Mouse (Mus musculus) heart, embryonic 11.5 days (tissue): ENCODE data around the gene Manba. TPM values are rescaled to one million over a fixed set of nuclear protein-coding genes. Genes with fewer than 3 reads are reported as not detected.

ENCODE experiments used
- ATAC-seq: fragments of 200-750 bp; cut with Nextera tagmentation; replicated peaks from 2 replicates; pipeline ENCODE4 v1.8.0; 2017; ENCODE audit warnings: moderate library complexity; ENCODE audit not compliant: insufficient number of reproducible peaks, low FRiP score, low TSS enrichment
- H3K27ac ChIP-seq: fragments of 300-500 bp; sonication (generic); 2 replicates; pipeline ENCODE4 v1.5.1; 2014; ENCODE audit warnings: mild to moderate bottlenecking, low read depth, low read length
- H3K27me3 ChIP-seq: fragments of 300-500 bp; sonication (generic); 2 replicates; pipeline ENCODE4 v1.6.1; 2014; ENCODE audit warnings: mild to moderate bottlenecking, low read length, mixed read lengths; ENCODE audit not compliant: control insufficient read depth, insufficient read depth
- H3K36me3 ChIP-seq: fragments of 300-500 bp; sonication (generic); 2 replicates; pipeline ENCODE4 v1.6.1; 2014; ENCODE audit warnings: mild to moderate bottlenecking, low read length, moderate library complexity, mixed read lengths; ENCODE audit not compliant: control insufficient read depth, insufficient read depth
- H3K4me1 ChIP-seq: fragments of 300-500 bp; sonication (generic); 2 replicates; pipeline ENCODE4 v1.6.1; 2014; ENCODE audit warnings: low read length; ENCODE audit not compliant: control insufficient read depth, insufficient read depth
- H3K4me2 ChIP-seq: fragments of 300-500 bp; sonication (generic); 2 replicates; pipeline ENCODE4 v1.6.1; 2014; ENCODE audit warnings: mild to moderate bottlenecking, moderate library complexity
- H3K4me3 ChIP-seq: fragments of 300-500 bp; sonication (generic); 2 replicates; pipeline ENCODE4 v1.5.1; 2014; ENCODE audit warnings: low read depth, low read length
- H3K9ac ChIP-seq: fragments of 300-500 bp; sonication (generic); 2 replicates; pipeline ENCODE4 v1.6.1; 2014; ENCODE audit warnings: mild to moderate bottlenecking, low read depth, low read length, moderate library complexity
- H3K9me3 ChIP-seq: fragments of 300-500 bp; sonication (generic); replicated peaks from 2 replicates; pipeline ENCODE4 v1.6.1; 2016; ENCODE audit warnings: low read length; ENCODE audit not compliant: control insufficient read depth
- WGBS: fragments of 180-500 bp; shearing (Covaris S2); extraction: QIAGEN DNeasy Blood & Tissue Kit; methylation state at CpG from one replicate; pipeline ENCODE4 v1.1.7; 2014; ENCODE audit not compliant: insufficient replicate concordance; 5-methylcytosine and 5-hydroxymethylcytosine counted together
- polyA plus RNA-seq: library from polyadenylated mRNA; unstranded; fragments of >200 nt; fragmentation: Nextera tagmentation; extraction: Ambion mirVana; gene quantifications from 2 replicates; pipeline ENCODE4 v1.2.1, GENCODE M21; 2014

Gene Manba
- polyA plus RNA-seq, 1 experiment from 2014 or later, result 29.7 TPM

DNA sequence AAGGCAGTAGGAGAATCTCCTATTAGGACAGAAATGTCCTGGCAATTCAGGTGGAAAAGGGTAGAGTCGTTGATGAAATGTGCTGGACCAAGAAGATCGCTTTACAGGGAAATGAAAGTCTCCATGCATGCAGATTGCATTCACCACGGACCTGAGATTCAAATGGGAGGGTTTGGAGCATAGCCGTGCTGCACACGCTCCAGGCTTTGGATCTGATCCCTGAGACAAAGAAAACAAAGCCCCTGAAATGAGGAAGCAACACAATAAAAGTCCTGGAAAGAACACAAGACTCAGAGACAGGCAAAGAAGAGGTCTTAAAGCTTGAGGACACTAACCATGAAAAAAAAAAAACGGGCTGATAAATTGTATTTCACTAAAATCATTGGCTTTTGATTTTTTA is 69.8 kb downstream of the Manba start:
- H3K4me3 ChIP-seq, result no peak overlapping the region
- H3K27me3 ChIP-seq, result no peaks in the 10 kb centered on the region
- ATAC-seq, result no peak
- H3K4me1 ChIP-seq, result no peaks in the 10 kb centered on the region
- WGBS, result 76% methylated on average over 6 of the region's 6 CpGs
- no peak overlapping the region for H3K4me2 ChIP-seq
- no peak overlapping the region for H3K9ac ChIP-seq
- H3K36me3 ChIP-seq, result no peaks in the 10 kb centered on the region
- no peak overlapping the region for H3K27ac ChIP-seq
- H3K9me3 ChIP-seq, result 0 out of 2 replicates have a peak, but pooled peaks cover 2% of the 10 kb centered on the region

DNA sequence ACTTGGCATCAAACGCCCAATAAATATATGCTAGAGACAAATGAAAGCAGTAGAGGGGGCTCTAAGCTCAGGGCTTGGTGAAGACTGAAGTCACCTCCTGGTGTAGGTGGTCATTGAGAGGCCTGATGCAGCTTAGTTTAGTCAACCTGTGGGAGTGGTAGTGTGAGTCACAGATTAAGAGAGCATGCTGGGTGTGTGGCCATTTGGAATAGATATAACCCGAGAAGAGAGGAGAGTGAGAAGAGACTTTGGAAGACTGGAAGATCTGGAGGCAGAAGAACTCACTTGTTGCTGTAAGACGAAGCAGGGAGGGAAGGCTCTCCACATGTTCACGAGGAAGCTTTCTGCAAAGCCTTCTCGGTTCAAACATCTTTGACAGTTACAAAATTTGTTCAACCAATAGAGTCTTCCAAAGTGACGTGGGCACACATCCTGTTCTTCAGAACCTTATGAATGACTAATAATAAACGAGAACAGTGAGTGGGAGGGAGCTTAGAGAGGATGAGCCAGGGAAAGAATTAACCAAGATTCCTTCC is 70.7 kb downstream of the Manba start:
- WGBS, result 63% methylated on average over 7 of the region's 7 CpGs
- H3K36me3 ChIP-seq, result no peaks in the 10 kb centered on the region

DNA sequence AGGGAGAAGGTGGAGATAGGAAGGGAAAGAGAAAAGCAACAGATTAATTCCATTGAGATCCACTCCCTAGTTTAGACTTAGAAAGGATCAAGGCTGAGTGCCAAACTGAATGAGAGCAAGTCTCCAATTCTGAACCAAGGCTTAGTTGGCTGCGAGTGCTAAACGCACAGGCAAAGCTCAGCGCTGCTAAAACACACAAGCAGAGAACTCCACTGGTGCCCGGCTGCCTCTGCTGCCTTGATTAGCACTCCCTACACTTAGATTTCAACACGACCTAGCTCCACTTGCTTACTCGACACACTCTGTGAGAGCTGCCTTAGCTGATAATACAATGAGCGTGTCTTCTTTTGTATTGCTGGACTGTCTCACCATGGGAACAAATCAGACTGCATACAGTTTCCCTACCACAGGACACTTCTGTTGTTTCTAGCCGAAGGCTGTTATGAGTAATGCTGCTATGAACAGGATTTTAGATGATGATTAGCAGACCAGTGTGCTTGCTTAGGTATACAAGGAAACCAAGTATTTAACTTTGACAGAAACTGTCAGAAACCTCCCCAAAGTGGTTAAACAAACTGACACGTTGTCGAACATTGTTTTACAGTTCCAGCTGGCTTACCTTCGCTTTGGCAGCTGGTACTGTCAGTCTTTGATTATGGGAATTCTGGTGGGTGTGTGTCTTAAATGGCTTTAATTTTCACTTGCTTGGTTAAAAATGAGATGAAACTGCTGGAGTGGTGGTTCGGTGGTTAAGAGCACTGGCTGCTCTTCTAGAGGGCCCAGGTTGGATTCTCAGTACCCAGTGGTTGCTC is 71.6 kb downstream of the Manba start:
- ATAC-seq, result no peak
- H3K9me3 ChIP-seq, result 0 out of 2 replicates have a peak, but pooled peaks cover 2% of the 10 kb centered on the region
- H3K36me3 ChIP-seq, result no peaks in the 10 kb centered on the region
- no peaks in the 10 kb centered on the region for H3K4me1 ChIP-seq
- no peaks in the 10 kb centered on the region for H3K27me3 ChIP-seq
- H3K27ac ChIP-seq, result no peak overlapping the region
- no peak overlapping the region for H3K4me3 ChIP-seq
- H3K4me2 ChIP-seq, result no peak overlapping the region
- no peak overlapping the region for H3K9ac ChIP-seq
- WGBS, result 76% methylated on average over 12 of the region's 12 CpGs

More for the DNA sequence above, 70.7 kb downstream of the Manba start:
- H3K27ac ChIP-seq, result no peak overlapping the region
- no peak overlapping the region for H3K9ac ChIP-seq
- 0 out of 2 replicates have a peak, but pooled peaks cover 2% of the 10 kb centered on the region for H3K9me3 ChIP-seq
- no peaks in the 10 kb centered on the region for H3K27me3 ChIP-seq
- ATAC-seq, result no peak
- H3K4me3 ChIP-seq, result no peak overlapping the region
- H3K4me1 ChIP-seq, result no peaks in the 10 kb centered on the region
- H3K4me2 ChIP-seq, result no peak overlapping the region

DNA sequence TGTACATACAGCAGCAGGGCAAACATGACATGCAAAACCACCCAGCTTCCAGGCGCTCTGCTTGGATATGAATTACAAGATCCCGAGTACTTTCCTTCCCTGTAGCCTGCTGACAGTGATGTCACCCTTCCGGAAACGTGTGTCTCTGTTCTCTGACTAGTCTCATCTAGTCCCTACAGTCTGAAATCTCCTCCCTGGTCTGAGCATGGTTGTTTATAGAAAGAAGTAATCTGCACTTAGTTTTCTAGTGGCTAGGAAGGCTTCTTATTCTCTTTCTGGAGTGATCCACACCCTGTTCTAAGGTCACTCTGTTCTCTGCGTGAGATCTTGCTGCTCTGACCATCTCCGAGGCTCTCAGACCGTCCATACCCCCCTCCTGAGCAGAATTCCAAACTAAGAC is 76.6 kb downstream of the Manba start:
- Histone ChIP-seq H3K4me2 (no peak overlapping the region), H3K27me3 (no peaks in the 10 kb centered on the region), H3K27ac (no peak overlapping the region), H3K4me1 (0 out of 2 replicates have a peak, but pooled peaks cover 3% of the 10 kb centered on the region), H3K36me3 (no peaks in the 10 kb centered on the region), H3K4me3 (no peak overlapping the region), H3K9me3 (no peaks in the 10 kb centered on the region), H3K9ac (no peak overlapping the region)
- 73% methylated on average over 7 of the region's 7 CpGs for WGBS
- no peak for ATAC-seq

DNA sequence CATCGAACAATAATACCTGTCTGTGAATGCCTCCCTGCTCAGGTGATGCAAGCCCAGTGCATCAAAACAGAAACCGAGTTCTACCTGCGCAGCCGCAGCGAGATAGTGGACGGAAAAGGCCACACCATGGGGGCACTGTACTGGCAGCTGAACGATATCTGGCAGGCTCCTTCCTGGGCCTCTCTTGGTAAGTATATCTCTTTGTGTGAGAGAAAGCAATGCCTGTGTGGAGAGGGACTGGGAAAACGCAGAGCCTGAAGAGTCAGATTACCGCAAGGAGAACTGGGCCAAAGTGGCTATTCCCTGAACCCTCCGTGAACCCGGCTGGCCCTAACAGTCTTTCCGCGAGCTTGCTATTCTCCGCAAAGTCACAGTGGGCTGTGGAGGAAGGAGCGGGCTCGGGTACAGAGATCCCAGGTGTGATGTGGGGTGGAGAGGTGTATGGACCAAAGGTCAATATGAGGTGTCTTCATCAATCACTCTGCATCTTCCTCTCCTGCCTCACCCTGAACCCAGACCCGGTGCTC is 77.8 kb downstream of the Manba start:
- no peaks in the 10 kb centered on the region for H3K36me3 ChIP-seq
- 68% methylated on average over 17 of the region's 17 CpGs for WGBS
- no peaks in the 10 kb centered on the region for H3K27me3 ChIP-seq
- H3K4me3 ChIP-seq, result no peak overlapping the region
- 0 out of 2 replicates have a peak overlapping the region, but pooled peaks have one; percentile 24 for H3K4me2 ChIP-seq
- no peak for ATAC-seq
- no peaks in the 10 kb centered on the region for H3K9me3 ChIP-seq
- H3K9ac ChIP-seq, result no peak overlapping the region
- peaks cover 7% of the 10 kb centered on the region; the same call in 1 of the 2 replicates for H3K4me1 ChIP-seq
- no peak overlapping the region for H3K27ac ChIP-seq

DNA sequence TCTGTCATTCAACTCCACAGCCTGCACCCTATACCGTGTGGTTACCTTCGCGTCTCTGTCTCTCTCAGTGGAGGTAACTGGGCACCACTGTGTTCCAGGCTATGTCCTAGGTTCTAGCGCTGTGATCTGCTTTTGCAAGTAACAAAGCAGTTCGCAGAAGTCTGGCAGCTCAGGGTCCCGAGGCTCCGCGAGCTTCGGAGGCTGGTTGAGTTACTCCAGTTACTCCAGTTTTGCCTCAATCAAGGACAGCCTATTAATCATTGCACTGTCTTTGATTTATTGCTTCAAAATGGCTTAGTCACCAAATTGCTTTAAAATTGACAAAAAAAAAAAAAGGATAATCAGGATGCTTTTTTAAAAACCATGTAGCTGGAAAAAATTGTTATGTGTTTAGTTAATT is 79.3 kb downstream of the Manba start:
- Histone ChIP-seq H3K9me3 (no peaks in the 10 kb centered on the region), H3K4me2 (no peak overlapping the region), H3K27me3 (no peaks in the 10 kb centered on the region), H3K4me3 (no peak overlapping the region), H3K36me3 (no peaks in the 10 kb centered on the region), H3K27ac (no peak overlapping the region), H3K4me1 (peaks cover 11% of the 10 kb centered on the region), H3K9ac (no peak overlapping the region)
- WGBS, result 81% methylated on average over 9 of the region's 9 CpGs
- ATAC-seq, result no peak

DNA sequence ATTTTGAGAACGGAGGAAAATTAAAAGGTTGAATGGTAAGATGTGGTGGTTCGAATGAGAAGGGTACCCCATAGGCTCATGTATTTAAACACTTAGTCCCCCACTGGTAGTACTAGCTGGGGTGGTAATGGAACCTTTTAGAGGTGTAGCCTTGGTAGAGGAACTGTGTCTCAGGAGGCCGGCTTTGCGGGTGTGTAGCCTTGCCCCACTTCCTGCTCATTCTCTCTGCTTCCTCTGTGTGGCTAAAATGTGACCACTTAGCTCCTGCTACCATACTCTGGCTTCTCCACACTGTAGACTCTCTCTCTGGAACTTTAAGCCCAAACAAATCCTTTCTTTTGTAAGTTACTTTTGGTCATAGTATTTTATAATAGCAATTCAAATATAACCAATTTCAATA is 79.9 kb downstream of the Manba start:
- H3K4me1 ChIP-seq, result peaks cover 11% of the 10 kb centered on the region

DNA sequence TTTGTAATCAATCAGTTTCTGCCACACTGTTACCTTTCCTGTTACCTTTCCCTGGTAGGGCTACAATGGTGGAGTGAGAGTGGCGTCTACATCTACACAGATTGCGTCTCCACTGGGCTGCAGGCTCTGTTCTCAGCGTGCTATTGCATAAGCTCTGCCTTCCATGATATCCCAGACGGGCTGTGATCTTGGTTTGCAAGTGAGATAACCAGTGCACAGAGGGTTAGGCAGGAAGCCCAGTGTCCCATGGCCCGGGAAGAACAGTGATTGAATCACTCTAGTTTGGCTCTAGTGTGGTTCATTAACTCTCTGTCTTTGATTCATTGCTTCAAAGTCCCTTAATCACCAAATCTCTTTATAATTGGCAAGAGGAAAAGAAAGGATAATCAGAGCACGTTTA is 82.5 kb downstream of the Manba start:
- Histone ChIP-seq H3K9me3 (no peaks in the 10 kb centered on the region), H3K36me3 (no peaks in the 10 kb centered on the region; the same call in 1 of the 2 replicates), H3K4me2 (no peak overlapping the region), H3K4me3 (no peak overlapping the region), H3K4me1 (peaks cover 11% of the 10 kb centered on the region), H3K27ac (no peak overlapping the region), H3K9ac (no peak overlapping the region), H3K27me3 (no peaks in the 10 kb centered on the region)
- WGBS, result 46% methylated on average over 6 of the region's 6 CpGs
- ATAC-seq, result no peak

More for the DNA sequence above, 79.9 kb downstream of the Manba start:
- Histone ChIP-seq H3K9me3 (no peaks in the 10 kb centered on the region), H3K4me2 (no peak overlapping the region), H3K27ac (no peak overlapping the region), H3K36me3 (no peaks in the 10 kb centered on the region; the same call in 1 of the 2 replicates), H3K4me3 (no peak overlapping the region), H3K9ac (no peak overlapping the region), H3K27me3 (no peaks in the 10 kb centered on the region)
- ATAC-seq, result no peak
- 74% methylated on average over 4 of the region's 4 CpGs for WGBS
